Mouse (Mus musculus) liver, postnatal 0 days (tissue): ENCODE data around the gene Pdcd2l. TPM values are rescaled to one million over a fixed set of nuclear protein-coding genes. Genes with fewer than 3 reads are reported as not detected.

Experiments
- ATAC-seq: fragments of 200-750 bp; cut with Nextera tagmentation; 2 replicates; pipeline ENCODE4 v1.8.0; 2017; ENCODE audit warnings: mild to moderate bottlenecking, moderate library complexity
- DNase-seq: peaks from one replicate; pipeline ENCODE4 v3.0.0-alpha.2; 2016
- H3K27ac ChIP-seq: fragments of 300-500 bp; sonication (generic); 2 replicates; pipeline ENCODE4 v1.5.1; 2014; ENCODE audit warnings: antibody characterized with exemption, moderate library complexity, mild to moderate bottlenecking, low read depth
- H3K27me3 ChIP-seq: fragments of 300-500 bp; sonication (generic); 2 replicates; pipeline ENCODE4 v1.6.1; 2014; ENCODE audit warnings: low read length, control low read depth, mixed read lengths; ENCODE audit not compliant: insufficient read depth
- H3K36me3 ChIP-seq: fragments of 300-500 bp; sonication (generic); replicated peaks from 2 replicates; pipeline ENCODE4 v1.6.1; 2014; ENCODE audit warnings: mild to moderate bottlenecking, control low read depth, low read length, moderate library complexity, mixed read lengths; ENCODE audit not compliant: insufficient read depth
- H3K4me1 ChIP-seq: fragments of 300-500 bp; sonication (generic); 2 replicates; pipeline ENCODE4 v1.6.1; 2014; ENCODE audit warnings: antibody characterized with exemption, mild to moderate bottlenecking, control low read depth; ENCODE audit not compliant: insufficient read depth
- H3K4me2 ChIP-seq: fragments of 300-500 bp; sonication (generic); 2 replicates; pipeline ENCODE4 v1.6.1; 2014; ENCODE audit warnings: low read depth, mild to moderate bottlenecking, low read length, moderate library complexity, mixed read lengths
- H3K4me3 ChIP-seq: fragments of 300-500 bp; sonication (generic); 2 replicates; pipeline ENCODE4 v1.5.1; 2014; ENCODE audit warnings: low read depth, low read length
- H3K9ac ChIP-seq: fragments of 300-500 bp; sonication (generic); replicated peaks from 2 replicates; pipeline ENCODE4 v1.6.1; 2014; ENCODE audit warnings: mild to moderate bottlenecking, moderate library complexity
- H3K9me3 ChIP-seq: fragments of 300-500 bp; sonication (generic); 2 replicates; pipeline ENCODE4 v1.6.1; 2016; ENCODE audit warnings: mild to moderate bottlenecking, control low read depth, low read length, mixed read lengths
- CTCF ChIP-seq: sonication (generic); IDR thresholded peaks from 2 replicates; pipeline ENCODE4 v1.5.1; 2016; ENCODE audit warnings: antibody characterized with exemption, low read depth
- EP300 ChIP-seq: IDR thresholded peaks from 2 replicates; pipeline ENCODE4 v1.6.1; 2016; ENCODE audit warnings: antibody characterized with exemption, low read depth, mild to moderate bottlenecking
- WGBS: fragments of 180-500 bp; shearing (Covaris S2); extraction: QIAGEN DNeasy Blood & Tissue Kit; methylation state at CpG from one replicate; pipeline ENCODE4 v1.1.7; 2014; ENCODE audit not compliant: insufficient replicate concordance; 5-methylcytosine and 5-hydroxymethylcytosine counted together
- polyA plus RNA-seq: library from polyadenylated mRNA; unstranded; fragments of >200 nt; fragmentation: Nextera tagmentation; extraction: Ambion mirVana; gene quantifications from 2 replicates; pipeline ENCODE4 v1.2.1, GENCODE M21; 2015

The Pdcd2l gene
- polyA plus RNA-seq, 1 experiment from 2014 or later: 17.2 TPM

- peak; percentile 98 for DNase-seq
- Histone ChIP-seq H3K4me2 (peak overlapping the region; percentile 82), H3K4me3 (peak overlapping the region; percentile 55), H3K9me3 (no peaks in the 10 kb centered on the region), H3K4me1 (peaks cover 31% of the 10 kb centered on the region), H3K9ac (peak overlapping the region; percentile 39), H3K36me3 (peaks cover 18% of the 10 kb centered on the region), H3K27ac (peak overlapping the region; percentile 80), H3K27me3 (no peaks in the 10 kb centered on the region)
- ATAC-seq: peak; percentile 91
- under 1% methylated on average over 46 of the region's 46 CpGs for WGBS
- TF ChIP-seq CTCF (no peak), EP300 (no peak; the same call in 1 of the 2 replicates)
Observed at GRCm38 (mm10) chr7:34233909-34234609, 37.6 kb upstream of the Pdcd2l start.

DNA sequence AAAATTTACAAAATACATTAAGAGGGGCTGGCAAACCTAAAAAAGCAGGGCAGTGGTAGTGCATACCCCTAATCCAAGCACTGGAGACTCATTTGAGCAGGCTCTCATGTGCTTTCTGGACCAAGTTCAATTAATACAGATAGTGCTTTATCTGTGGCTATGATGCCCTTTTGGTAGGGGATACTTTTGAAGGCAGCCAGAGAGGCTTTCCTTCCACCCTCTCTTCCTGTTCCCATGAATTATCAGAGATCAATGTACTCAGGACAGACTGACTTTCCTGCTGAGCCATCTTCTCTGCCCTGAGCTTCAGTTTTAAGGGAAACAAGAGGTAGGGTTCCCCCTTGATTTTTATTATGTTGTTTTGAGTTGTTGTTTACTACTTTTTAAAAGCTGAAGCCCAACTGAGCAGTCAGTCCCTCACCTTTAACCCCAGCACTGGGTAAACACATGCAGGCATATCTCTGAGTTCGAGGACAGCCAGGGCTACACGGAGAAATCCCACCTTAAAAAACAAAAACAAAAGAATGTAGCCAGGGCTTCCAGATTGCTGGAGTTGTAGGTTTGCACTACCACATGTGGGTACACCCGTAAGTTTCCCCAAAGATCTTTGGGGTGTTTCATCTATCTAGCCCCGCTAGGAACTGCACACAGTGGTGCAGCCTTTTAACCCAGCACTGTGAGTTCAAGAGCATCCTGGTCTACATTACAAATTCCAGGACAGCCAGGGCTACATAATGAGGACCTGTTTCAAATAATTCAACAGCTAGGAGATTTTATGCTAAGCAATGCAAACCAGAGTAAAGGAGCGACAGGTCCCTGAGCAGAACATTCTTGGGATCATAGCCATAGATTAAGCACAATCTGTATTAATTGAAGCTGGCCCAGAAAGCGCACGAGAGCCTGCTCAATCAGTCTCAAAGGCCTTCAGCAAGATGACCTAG lies 36.6 kb upstream of the Pdcd2l start:
- peak overlapping the region; percentile 82 for H3K4me2 ChIP-seq
- H3K36me3 ChIP-seq: peaks cover 13% of the 10 kb centered on the region
- H3K4me3 ChIP-seq: peak overlapping the region; percentile 55
- peak overlapping the region; percentile 39 for H3K9ac ChIP-seq
- peaks cover 34% of the 10 kb centered on the region for H3K4me1 ChIP-seq
- ATAC-seq: no peak
- H3K27me3 ChIP-seq: no peaks in the 10 kb centered on the region
- no peak for DNase-seq
- H3K9me3 ChIP-seq: no peaks in the 10 kb centered on the region
- 38% methylated on average over 7 of the region's 7 CpGs for WGBS
- H3K27ac ChIP-seq: peak overlapping the region; percentile 73
- TF ChIP-seq EP300 (no peak), CTCF (no peak)

- WGBS: 6% methylated on average over 20 of the region's 39 CpGs
Observed at GRCm38 (mm10) chr7:34230116-34230515, 33.7 kb upstream of the Pdcd2l start, which contains the start of gene Gpi1. Gene Gpi1 (minus strand): TSS chr7:34230336.

GRCm38 (mm10) chr7:34229691-34230111 lies 33.2 kb upstream of the Pdcd2l start:
- H3K36me3 ChIP-seq: peaks cover 27% of the 10 kb centered on the region
- ATAC-seq (peak; percentile 2; the same call in 1 of the 2 replicates), DNase-seq (no peak)
- TF ChIP-seq EP300: no peak
- no peak for TF ChIP-seq CTCF
- peaks cover 52% of the 10 kb centered on the region for H3K4me1 ChIP-seq
- peak overlapping the region; percentile 96 for H3K4me2 ChIP-seq
- under 1% methylated on average over 19 of the region's 19 CpGs for WGBS
- H3K9ac ChIP-seq: peak overlapping the region; percentile 89
- H3K9me3 ChIP-seq: no peaks in the 10 kb centered on the region
- no peaks in the 10 kb centered on the region for H3K27me3 ChIP-seq
- H3K4me3 ChIP-seq: peak overlapping the region; percentile 88
- peak overlapping the region; percentile 89 for H3K27ac ChIP-seq

More at GRCm38 (mm10) chr7:34230116-34230515, 33.7 kb upstream of the Pdcd2l start, which contains the start of gene Gpi1:
- TF ChIP-seq CTCF: peak; percentile 64
- no peak for TF ChIP-seq EP300
- Histone ChIP-seq H3K9me3 (no peaks in the 10 kb centered on the region), H3K4me2 (peak within 1 kb of the TSS; percentile 96), H3K4me1 (peaks cover 54% of the 10 kb centered on the region), H3K27ac (peak within 1 kb of the TSS; percentile 89), H3K4me3 (peak within 1 kb of the TSS; percentile 88), H3K27me3 (no peaks in the 10 kb centered on the region), H3K9ac (peak within 1 kb of the TSS; percentile 89), H3K36me3 (peaks cover 25% of the 10 kb centered on the region)
- DNase-seq (peak; percentile 94), ATAC-seq (peak; percentile 63)

DNA sequence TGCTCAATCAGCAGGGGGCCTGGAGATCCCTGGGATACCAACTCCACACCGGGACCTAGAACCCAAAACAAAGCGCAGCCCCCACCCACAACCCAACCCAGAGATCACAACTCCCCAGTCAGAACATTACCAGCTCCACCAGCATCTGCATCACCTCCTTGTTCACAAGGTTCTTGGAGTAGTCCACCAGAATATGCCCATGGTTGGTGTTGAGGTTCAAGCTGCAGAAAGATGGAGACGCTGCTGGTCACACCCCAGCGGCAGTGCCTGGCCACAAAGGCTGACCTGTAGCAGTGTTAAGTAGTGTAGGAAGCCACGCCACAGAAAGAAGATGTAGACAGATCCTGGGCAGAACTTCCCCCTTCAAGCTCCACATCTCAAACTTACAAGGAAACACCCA lies 32.7 kb upstream of the Pdcd2l start:
- Histone ChIP-seq H3K4me1 (peaks cover 52% of the 10 kb centered on the region), H3K9ac (peak overlapping the region; percentile 89), H3K27ac (peak overlapping the region; percentile 89), H3K4me2 (peak overlapping the region; percentile 96), H3K9me3 (no peaks in the 10 kb centered on the region), H3K36me3 (peaks cover 28% of the 10 kb centered on the region), H3K4me3 (peak overlapping the region; percentile 88), H3K27me3 (no peaks in the 10 kb centered on the region)
- DNase-seq (no peak), ATAC-seq (no peak)
- TF ChIP-seq EP300 (no peak), CTCF (no peak)
- WGBS: 17% methylated on average over 5 of the region's 5 CpGs

GRCm38 (mm10) chr7:34228641-34229040 lies 32.2 kb upstream of the Pdcd2l start:
- no peaks in the 10 kb centered on the region for H3K9me3 ChIP-seq
- WGBS: 18% methylated on average over 6 of the region's 9 CpGs
- peaks cover 33% of the 10 kb centered on the region for H3K36me3 ChIP-seq
- H3K9ac ChIP-seq: peak overlapping the region; percentile 48
- H3K27ac ChIP-seq: peak overlapping the region; percentile 89
- DNase-seq: no peak
- ATAC-seq: no peak
- peak overlapping the region; percentile 88 for H3K4me3 ChIP-seq
- H3K4me2 ChIP-seq: peak overlapping the region; percentile 96
- no peaks in the 10 kb centered on the region for H3K27me3 ChIP-seq
- TF ChIP-seq CTCF (no peak), EP300 (no peak)
- H3K4me1 ChIP-seq: peaks cover 51% of the 10 kb centered on the region
